Mouse (Mus musculus) left cerebral cortex, postnatal 36 days (tissue): ENCODE data around the gene Olfml2b. TPM values are rescaled to one million over a fixed set of nuclear protein-coding genes. Genes with fewer than 3 reads are reported as not detected.

ENCODE experiments used
- DNase-seq, 2 experiments: peaks; one replicate each; pipeline ENCODE4 v3.0.0; 2021 to 2022; ENCODE audit warnings: low spot score in 2 of 2, mixed read lengths in 1 of 2
- intact Hi-C: fragments of 180-260 bp; cut with DNase I; formaldehyde crosslinking; loops from one replicate; pipeline ENCODE4 v1.15.1; 2025
- total RNA-seq, 2 experiments: library from RNA; stranded (reverse); gene quantifications; 2 replicates each; pipeline ENCODE4 v1.2.3; 2021

Olfml2b gene
- total RNA-seq, 2 experiments from 2014 or later, result 3.1 to 4.6 TPM

GRCm38 (mm10) chr1:170689773-170690172 lies 45.4 kb downstream of the Olfml2b start:
- intact Hi-C loops, result no loop called here
- DNase-seq, result no peak

- no peak for DNase-seq
- intact Hi-C loops, result no loop called here
Measured at GRCm38 (mm10) chr1:170691301-170691700, 47.0 kb downstream of the Olfml2b start.

GRCm38 (mm10) chr1:170694821-170695291 lies 50.5 kb downstream of the Olfml2b start:
- intact Hi-C loops, result no loop called here

GRCm38 (mm10) chr1:170695326-170695725 lies 51.0 kb downstream of the Olfml2b start:
- DNase-seq, result no peak
- intact Hi-C loops, result no loop called here

More at GRCm38 (mm10) chr1:170694821-170695291, 50.5 kb downstream of the Olfml2b start:
- DNase-seq, result no peak

GRCm38 (mm10) chr1:170696996-170697395 lies 52.7 kb downstream of the Olfml2b start:
- DNase-seq, result no peak
- intact Hi-C loops, result no loop called here

GRCm38 (mm10) chr1:170697771-170698356 lies 53.5 kb downstream of the Olfml2b start:
- no peak for DNase-seq
- intact Hi-C loops, result no loop called here

GRCm38 (mm10) chr1:170698771-170699170 lies 54.4 kb downstream of the Olfml2b start:
- intact Hi-C loops, result no loop called here
- DNase-seq, result no peak

- DNase-seq, result no peak
- intact Hi-C loops, result no loop called here
Measured at GRCm38 (mm10) chr1:170699553-170699952, 55.2 kb downstream of the Olfml2b start.

- intact Hi-C loops, result no loop called here
Measured at GRCm38 (mm10) chr1:170700496-170701027, 56.2 kb downstream of the Olfml2b start.

GRCm38 (mm10) chr1:170701178-170701577 lies 56.8 kb downstream of the Olfml2b start:
- DNase-seq, result no peak
- intact Hi-C loops, result no loop called here

More at GRCm38 (mm10) chr1:170700496-170701027, 56.2 kb downstream of the Olfml2b start:
- DNase-seq, result no peak

- intact Hi-C loops, result no loop called here
- no peak for DNase-seq
Measured at GRCm38 (mm10) chr1:170701582-170701981, 57.2 kb downstream of the Olfml2b start.

- intact Hi-C loops, result no loop called here
- DNase-seq, result no peak
Measured at GRCm38 (mm10) chr1:170702263-170702662, 57.9 kb downstream of the Olfml2b start.

GRCm38 (mm10) chr1:170702958-170703357 lies 58.6 kb downstream of the Olfml2b start:
- intact Hi-C loops, result no loop called here

GRCm38 (mm10) chr1:170704103-170704502 lies 59.8 kb downstream of the Olfml2b start:
- intact Hi-C loops, result no loop called here

More at GRCm38 (mm10) chr1:170702958-170703357, 58.6 kb downstream of the Olfml2b start:
- no peak for DNase-seq

GRCm38 (mm10) chr1:170704911-170705594 lies 60.7 kb downstream of the Olfml2b start:
- no peak for DNase-seq
- intact Hi-C loops, result no loop called here

More at GRCm38 (mm10) chr1:170704103-170704502, 59.8 kb downstream of the Olfml2b start:
- no peak for DNase-seq

- intact Hi-C loops, result no loop called here
- DNase-seq, result no peak
Measured at GRCm38 (mm10) chr1:170706046-170706445, 61.7 kb downstream of the Olfml2b start.

- no peak for DNase-seq
- intact Hi-C loops, result no loop called here
Measured at GRCm38 (mm10) chr1:170709034-170709433, 64.7 kb downstream of the Olfml2b start.

- DNase-seq, result no peak
- intact Hi-C loops, result no loop called here
Measured at GRCm38 (mm10) chr1:170709481-170709880, 65.1 kb downstream of the Olfml2b start.

GRCm38 (mm10) chr1:170709969-170710368 lies 65.6 kb downstream of the Olfml2b start:
- intact Hi-C loops, result no loop called here
- no peak for DNase-seq

- intact Hi-C loops, result no loop called here
- DNase-seq, result no peak
Measured at GRCm38 (mm10) chr1:170711731-170712130, 67.4 kb downstream of the Olfml2b start.
